Mouse (Mus musculus) testis, adult 2 months (tissue): ENCODE data around the gene Lca5. TPM values are rescaled to one million over a fixed set of nuclear protein-coding genes. Genes with fewer than 3 reads are reported as not detected.

Experiments
- H3K27ac ChIP-seq: fragments of 200-500 bp; 2 replicates; pipeline ENCODE4 v1.5.1; 2012; ENCODE audit warnings: low read depth, low read length; ENCODE audit not compliant: control insufficient read depth, insufficient read depth
- H3K27me3 ChIP-seq: fragments of 200-500 bp; 2 replicates; pipeline ENCODE4 v1.6.1; 2012; ENCODE audit warnings: mild to moderate bottlenecking, low read length, moderate library complexity; ENCODE audit not compliant: control insufficient read depth, insufficient read depth
- H3K36me3 ChIP-seq: fragments of 200-500 bp; 2 replicates; pipeline ENCODE4 v1.6.1; 2012; ENCODE audit warnings: mild to moderate bottlenecking, low read length; ENCODE audit not compliant: control insufficient read depth, insufficient read depth
- H3K4me1 ChIP-seq: fragments of 200-500 bp; 2 replicates; pipeline ENCODE4 v1.6.1; 2012; ENCODE audit warnings: low read length; ENCODE audit not compliant: control insufficient read depth, insufficient read depth
- H3K4me3 ChIP-seq: fragments of 200-500 bp; 2 replicates; pipeline ENCODE4 v1.5.1; 2012; ENCODE audit warnings: low read depth, mild to moderate bottlenecking, low read length, moderate library complexity, mixed read lengths; ENCODE audit not compliant: control insufficient read depth
- CTCF ChIP-seq: fragments of 200-500 bp; IDR thresholded peaks from 2 replicates; pipeline ENCODE4 v1.5.1; 2012; ENCODE audit warnings: low read depth, mild to moderate bottlenecking, inconsistent platforms, low read length, moderate library complexity; ENCODE audit not compliant: control insufficient read depth, insufficient read depth, insufficient replicate concordance
- POLR2A ChIP-seq: fragments of 200-500 bp; IDR thresholded peaks from 2 replicates; pipeline ENCODE4 v1.6.1; 2012; ENCODE audit warnings: low read depth, mild to moderate bottlenecking, inconsistent platforms, low read length, moderate library complexity; ENCODE audit not compliant: control insufficient read depth
- polyA plus RNA-seq: library from polyadenylated mRNA; depleted of rRNA; stranded (reverse); fragments of >200 nt; gene quantifications from 2 replicates; pipeline ENCODE4 v1.2.3, GENCODE M21; 2012

The Lca5 gene
- polyA plus RNA-seq, 1 experiment = 6.0 TPM

GRCm38 (mm10) chr9:83469871-83470270 lies 28.9 kb upstream of the Lca5 start:
- Histone ChIP-seq H3K4me3 (no peak overlapping the region), H3K27me3 (no peaks in the 10 kb centered on the region), H3K27ac (no peak overlapping the region), H3K4me1 (no peaks in the 10 kb centered on the region), H3K36me3 (no peaks in the 10 kb centered on the region)
- TF ChIP-seq CTCF (no peak), POLR2A (no peak)

- H3K4me3 ChIP-seq = peak overlapping the region; percentile 87
- no peak overlapping the region for H3K27ac ChIP-seq
- H3K36me3 ChIP-seq = no peaks in the 10 kb centered on the region
- H3K4me1 ChIP-seq = peaks cover 4% of the 10 kb centered on the region
- TF ChIP-seq CTCF (no peak), POLR2A (peak; percentile 68; the same call in 1 of the 2 replicates)
- no peaks in the 10 kb centered on the region for H3K27me3 ChIP-seq
These were observed 6.8 kb upstream of the Lca5 start for GRCm38 (mm10) chr9:83447771-83448170.

- Histone ChIP-seq H3K4me1 (peaks cover 4% of the 10 kb centered on the region), H3K27ac (no peak overlapping the region), H3K36me3 (no peaks in the 10 kb centered on the region), H3K4me3 (peak overlapping the region; percentile 83), H3K27me3 (no peaks in the 10 kb centered on the region)
- TF ChIP-seq CTCF (no peak), POLR2A (no peak)
These were observed 6.2 kb upstream of the Lca5 start for GRCm38 (mm10) chr9:83447176-83447575.

DNA sequence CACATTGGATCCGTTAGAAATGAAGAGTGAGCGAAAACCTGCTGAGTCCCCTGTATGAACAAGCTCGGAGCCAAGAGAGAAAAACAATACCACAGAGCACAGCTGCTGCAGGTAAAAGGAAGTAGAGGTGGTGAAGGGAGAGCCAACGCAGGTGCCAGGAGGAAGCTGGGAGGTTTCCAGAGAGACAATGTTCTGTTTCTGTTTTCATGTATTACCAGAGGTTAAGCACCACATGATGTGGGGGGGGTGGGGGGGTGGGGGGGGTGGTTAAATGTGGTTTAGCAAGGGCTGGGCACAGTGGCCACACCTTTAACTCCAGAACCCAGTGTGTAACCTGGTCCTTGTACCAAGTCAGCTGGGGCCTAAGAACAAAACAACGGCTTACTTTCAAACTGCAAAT lies 3.3 kb downstream of the Lca5 start:
- H3K4me1 ChIP-seq = no peaks in the 10 kb centered on the region; the same call in 1 of the 2 replicates
- no peak overlapping the region for H3K4me3 ChIP-seq
- H3K27me3 ChIP-seq = no peaks in the 10 kb centered on the region
- TF ChIP-seq POLR2A = no peak
- no peak for TF ChIP-seq CTCF
- H3K36me3 ChIP-seq = no peaks in the 10 kb centered on the region
- no peak overlapping the region for H3K27ac ChIP-seq

DNA sequence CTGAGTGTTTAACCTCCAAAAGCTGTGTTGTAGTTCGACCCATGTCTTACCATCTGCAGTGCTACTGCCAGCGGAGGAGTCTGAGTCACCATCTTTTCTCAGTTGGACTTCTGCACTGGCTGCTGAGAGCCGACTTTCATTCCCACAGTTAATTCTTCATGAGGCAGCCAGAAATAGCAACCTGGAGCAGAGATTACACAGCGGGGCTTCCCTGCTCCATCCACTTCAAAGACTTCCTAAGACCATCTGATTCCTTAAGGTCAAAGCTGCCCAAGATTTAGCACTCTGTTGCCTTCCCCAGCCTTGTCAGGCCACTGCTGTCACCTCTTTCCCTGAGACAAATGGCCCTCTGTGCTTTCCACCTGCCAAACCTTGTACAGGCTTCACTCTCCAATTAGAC lies 6.4 kb downstream of the Lca5 start:
- TF ChIP-seq CTCF (no peak), POLR2A (no peak)
- Histone ChIP-seq H3K36me3 (no peaks in the 10 kb centered on the region), H3K4me1 (no peaks in the 10 kb centered on the region), H3K27ac (no peak overlapping the region), H3K4me3 (no peak overlapping the region; the same call in 1 of the 2 replicates), H3K27me3 (no peaks in the 10 kb centered on the region)

DNA sequence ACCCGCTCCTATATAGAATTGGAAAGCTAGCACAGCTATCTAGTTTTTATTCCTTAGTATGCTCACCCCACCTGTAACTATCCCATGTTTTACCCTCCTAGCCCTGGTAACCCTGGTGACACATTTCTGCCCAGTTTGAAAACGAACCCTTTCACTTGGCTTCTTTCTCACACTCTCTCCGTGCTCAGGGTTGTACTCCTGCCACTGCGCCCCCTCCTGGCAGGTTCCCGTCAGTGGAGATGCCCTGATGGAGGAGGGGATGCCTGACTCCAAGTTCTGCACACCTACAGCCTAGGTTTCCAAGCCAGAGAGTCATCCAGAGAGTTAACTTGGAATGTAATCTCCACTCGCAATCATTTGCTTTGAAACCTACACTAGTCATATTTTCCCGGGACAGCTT lies 7.3 kb downstream of the Lca5 start:
- Histone ChIP-seq H3K36me3 (no peaks in the 10 kb centered on the region), H3K4me3 (peak overlapping the region; percentile 71), H3K4me1 (no peaks in the 10 kb centered on the region), H3K27me3 (no peaks in the 10 kb centered on the region), H3K27ac (no peak overlapping the region)
- TF ChIP-seq POLR2A = no peak
- peak; percentile 50; the same call in 1 of the 2 replicates for TF ChIP-seq CTCF

- Histone ChIP-seq H3K36me3 (no peaks in the 10 kb centered on the region; the same call in 1 of the 2 replicates), H3K4me1 (no peaks in the 10 kb centered on the region), H3K27me3 (no peaks in the 10 kb centered on the region), H3K4me3 (peak overlapping the region; percentile 88), H3K27ac (no peak overlapping the region; the same call in 1 of the 2 replicates)
- TF ChIP-seq POLR2A (no peak), CTCF (no peak)
These were observed 13.0 kb downstream of the Lca5 start for GRCm38 (mm10) chr9:83427926-83428325.

DNA sequence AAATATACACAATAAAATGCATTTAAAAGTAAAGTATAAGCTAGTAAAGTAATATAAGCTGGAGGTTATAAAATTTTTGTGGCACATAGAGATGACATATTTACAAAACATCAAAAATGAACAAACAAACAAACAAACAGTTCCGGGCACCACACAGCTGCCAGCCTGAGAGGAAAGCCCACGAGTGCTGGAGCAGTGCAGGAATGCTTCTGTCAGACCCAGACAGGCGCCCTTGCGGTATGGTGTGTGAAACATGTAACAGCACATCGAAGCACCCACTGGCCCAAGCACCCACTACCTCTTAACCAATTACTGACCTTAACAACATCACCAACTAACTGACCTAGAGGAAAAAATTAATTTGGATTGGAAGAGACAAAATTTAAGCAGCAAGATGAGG lies 22.0 kb downstream of the Lca5 start:
- Histone ChIP-seq H3K4me3 (no peak overlapping the region), H3K36me3 (no peaks in the 10 kb centered on the region), H3K4me1 (no peaks in the 10 kb centered on the region), H3K27ac (no peak overlapping the region), H3K27me3 (no peaks in the 10 kb centered on the region)
- no peak for TF ChIP-seq POLR2A
- TF ChIP-seq CTCF = no peak
